Mouse (Mus musculus): ENCODE results near the gene Suox. TPM values are rescaled to one million over a fixed set of nuclear protein-coding genes. Genes with fewer than 3 reads are reported as not detected.
"Not testable (repeated sequence)": the region's sequence is repeated elsewhere in the genome, so short reads cannot be mapped to it uniquely, and the experiment has no call there.

Gene Suox
- polyA plus RNA-seq (2012; ENCODE audit: insufficient read depth, low replicate concordance): 0.36 TPM in 1 of 2 replicates, not detected in the other

- no peaks in the 10 kb centered on the region for H3K36me3 ChIP-seq (replicated peaks; ENCODE audit: low read length)
- peaks cover 17% of the 10 kb centered on the region for H3K4me1 ChIP-seq
- no peaks in the 10 kb centered on the region for H3K9me3 ChIP-seq
- H3K27me3 ChIP-seq (replicated peaks): peaks cover 46% of the 10 kb centered on the region
- H3K4me3 ChIP-seq (replicated peaks): peak within 1 kb of the TSS; percentile 94
- TF ChIP-seq GATA1 (IDR thresholded peaks at IDR 0.05; ENCODE audit: borderline replicate concordance, low read length) (no peak), FLI1 (IDR thresholded peaks at IDR 0.05; ENCODE audit: low read length) (no peak)
Observed at GRCm38 (mm10) chr10:128673763-128674468, at the start of gene Suox. TSS of gene Suox (minus strand) at chr10:128674073.

GRCm38 (mm10) chr10:128715559-128716537 lies 42.0 kb upstream of the Suox start:
- H3K27me3 ChIP-seq (replicated peaks): peaks cover 5% of the 10 kb centered on the region
- no peak overlapping the region for H3K4me3 ChIP-seq (replicated peaks)
- peaks cover 9% of the 10 kb centered on the region for H3K4me1 ChIP-seq
- TF ChIP-seq FLI1 (IDR thresholded peaks at IDR 0.05; ENCODE audit: low read length): no peak
- TF ChIP-seq GATA1 (IDR thresholded peaks at IDR 0.05; ENCODE audit: borderline replicate concordance, low read length): no peak
- peaks cover 29% of the 10 kb centered on the region for H3K36me3 ChIP-seq (replicated peaks; ENCODE audit: low read length)
- H3K9me3 ChIP-seq: no peaks in the 10 kb centered on the region

- not testable (repeated sequence) for H3K27me3 ChIP-seq (replicated peaks); H3K36me3 ChIP-seq (replicated peaks; ENCODE audit: low read length); H3K4me3 ChIP-seq (replicated peaks); H3K9me3 ChIP-seq
- H3K4me1 ChIP-seq: peaks cover 15% of the 10 kb centered on the region
Observed at GRCm38 (mm10) chr10:128711318-128711717, 37.4 kb upstream of the Suox start.

GRCm38 (mm10) chr10:128705317-128705693 lies 31.4 kb upstream of the Suox start:
- peak overlapping the region; percentile 96 for H3K4me3 ChIP-seq (replicated peaks)
- H3K36me3 ChIP-seq (replicated peaks; ENCODE audit: low read length): peaks cover 29% of the 10 kb centered on the region
- H3K27me3 ChIP-seq (replicated peaks): no peaks in the 10 kb centered on the region
- TF ChIP-seq GATA1 (IDR thresholded peaks at IDR 0.05; ENCODE audit: borderline replicate concordance, low read length): no peak
- no peak for TF ChIP-seq FLI1 (IDR thresholded peaks at IDR 0.05; ENCODE audit: low read length)
- H3K9me3 ChIP-seq: no peaks in the 10 kb centered on the region
- H3K4me1 ChIP-seq: peaks cover 35% of the 10 kb centered on the region

GRCm38 (mm10) chr10:128704491-128705316 lies 30.8 kb upstream of the Suox start, which contains the start of gene Cdk2:
TSS of gene Cdk2 (minus strand) at chr10:128705031.
- peaks cover 41% of the 10 kb centered on the region for H3K4me1 ChIP-seq
- no peaks in the 10 kb centered on the region for H3K9me3 ChIP-seq
- H3K36me3 ChIP-seq (replicated peaks; ENCODE audit: low read length): peaks cover 35% of the 10 kb centered on the region
- no peak for TF ChIP-seq FLI1 (IDR thresholded peaks at IDR 0.05; ENCODE audit: low read length)
- no peak for TF ChIP-seq GATA1 (IDR thresholded peaks at IDR 0.05; ENCODE audit: borderline replicate concordance, low read length)
- no peaks in the 10 kb centered on the region for H3K27me3 ChIP-seq (replicated peaks)
- peak within 1 kb of the TSS; percentile 96 for H3K4me3 ChIP-seq (replicated peaks)

GRCm38 (mm10) chr10:128703895-128704294 lies 30.0 kb upstream of the Suox start, which contains the start of gene Pmel:
TSS of gene Pmel (plus strand) at chr10:128704195.
- peaks cover 50% of the 10 kb centered on the region for H3K4me1 ChIP-seq

GRCm38 (mm10) chr10:128702328-128703007 lies 28.6 kb upstream of the Suox start:
- no peaks in the 10 kb centered on the region for H3K27me3 ChIP-seq (replicated peaks)
- H3K4me3 ChIP-seq (replicated peaks): no peak overlapping the region
- TF ChIP-seq GATA1 (IDR thresholded peaks at IDR 0.05; ENCODE audit: borderline replicate concordance, low read length) (no peak), FLI1 (IDR thresholded peaks at IDR 0.05; ENCODE audit: low read length) (no peak)
- no peaks in the 10 kb centered on the region for H3K9me3 ChIP-seq
- peaks cover 54% of the 10 kb centered on the region for H3K36me3 ChIP-seq (replicated peaks; ENCODE audit: low read length)
- H3K4me1 ChIP-seq: peaks cover 57% of the 10 kb centered on the region

More at GRCm38 (mm10) chr10:128703895-128704294, 30.0 kb upstream of the Suox start, which contains the start of gene Pmel:
- peaks cover 43% of the 10 kb centered on the region for H3K36me3 ChIP-seq (replicated peaks; ENCODE audit: low read length)
- H3K27me3 ChIP-seq (replicated peaks): no peaks in the 10 kb centered on the region
- no peaks in the 10 kb centered on the region for H3K9me3 ChIP-seq
- peak within 1 kb of the TSS; percentile 96 for H3K4me3 ChIP-seq (replicated peaks)
- TF ChIP-seq GATA1 (IDR thresholded peaks at IDR 0.05; ENCODE audit: borderline replicate concordance, low read length) (no peak), FLI1 (IDR thresholded peaks at IDR 0.05; ENCODE audit: low read length) (no peak)

GRCm38 (mm10) chr10:128700712-128701111 lies 26.8 kb upstream of the Suox start:
- H3K4me3 ChIP-seq (replicated peaks): no peak overlapping the region
- TF ChIP-seq GATA1 (IDR thresholded peaks at IDR 0.05; ENCODE audit: borderline replicate concordance, low read length) (no peak), FLI1 (IDR thresholded peaks at IDR 0.05; ENCODE audit: low read length) (no peak)
- no peaks in the 10 kb centered on the region for H3K9me3 ChIP-seq
- peaks cover 53% of the 10 kb centered on the region for H3K4me1 ChIP-seq
- peaks cover 57% of the 10 kb centered on the region for H3K36me3 ChIP-seq (replicated peaks; ENCODE audit: low read length)
- no peaks in the 10 kb centered on the region for H3K27me3 ChIP-seq (replicated peaks)

- H3K9me3 ChIP-seq: no peaks in the 10 kb centered on the region
- H3K4me3 ChIP-seq (replicated peaks): no peak overlapping the region
- no peaks in the 10 kb centered on the region for H3K27me3 ChIP-seq (replicated peaks)
- TF ChIP-seq GATA1 (IDR thresholded peaks at IDR 0.05; ENCODE audit: borderline replicate concordance, low read length) (no peak), FLI1 (IDR thresholded peaks at IDR 0.05; ENCODE audit: low read length) (no peak)
- H3K36me3 ChIP-seq (replicated peaks; ENCODE audit: low read length): peaks cover 57% of the 10 kb centered on the region
- H3K4me1 ChIP-seq: peaks cover 56% of the 10 kb centered on the region
Observed at GRCm38 (mm10) chr10:128699611-128700010, 25.7 kb upstream of the Suox start.

Data from megakaryocyte, embryonic 14.5 days (primary cell).